Mouse (Mus musculus): ENCODE results near the gene Nphs2. TPM values are rescaled to one million over a fixed set of nuclear protein-coding genes. Genes with fewer than 3 reads are reported as not detected.

The Nphs2 gene
- polyA plus RNA-seq, 1 experiment from 2014 or later: 0.05 TPM

DNA sequence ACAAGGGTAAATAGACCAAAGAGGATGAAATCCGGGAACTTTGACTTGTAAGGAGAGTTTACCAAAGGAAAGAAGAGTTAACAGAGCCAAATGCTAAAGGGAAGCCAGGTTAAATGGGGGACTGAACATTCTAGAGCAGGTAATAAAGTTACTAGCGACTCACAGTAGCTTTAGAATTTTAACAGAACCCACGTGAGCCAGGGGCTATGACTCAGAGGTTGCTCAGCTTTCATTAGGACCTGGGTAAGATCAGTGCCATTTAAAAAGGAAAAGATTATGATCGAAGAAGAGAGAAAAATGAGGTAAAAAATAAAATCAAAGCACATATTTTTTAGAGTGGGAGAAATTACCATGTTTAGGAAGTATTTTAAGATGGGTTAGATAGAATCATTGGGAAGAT is 30.3 kb downstream of the Nphs2 start:
- Histone ChIP-seq H3K4me1 (replicated peaks; ENCODE audit: control insufficient read depth, insufficient read depth, low read length) (no peaks in the 10 kb centered on the region), H3K4me2 (ENCODE audit: low read length) (no peak overlapping the region), H3K36me3 (ENCODE audit: control insufficient read depth, insufficient read depth, low read length) (no peaks in the 10 kb centered on the region), H3K9ac (ENCODE audit: low read length) (no peak overlapping the region), H3K27ac (ENCODE audit: low read depth) (no peak overlapping the region), H3K9me3 (ENCODE audit: control insufficient read depth, low read length) (no peaks in the 10 kb centered on the region), H3K4me3 (ENCODE audit: low read depth, low read length) (no peak overlapping the region), H3K27me3 (replicated peaks; ENCODE audit: control insufficient read depth, insufficient read depth, low read length) (no peaks in the 10 kb centered on the region)
- 68% methylated on average over 4 of the region's 4 CpGs for WGBS
- ATAC-seq (replicated peaks; ENCODE audit: low FRiP score, low TSS enrichment, low read depth) (no peak), DNase-seq (ENCODE audit: low spot score) (no peak)

DNA sequence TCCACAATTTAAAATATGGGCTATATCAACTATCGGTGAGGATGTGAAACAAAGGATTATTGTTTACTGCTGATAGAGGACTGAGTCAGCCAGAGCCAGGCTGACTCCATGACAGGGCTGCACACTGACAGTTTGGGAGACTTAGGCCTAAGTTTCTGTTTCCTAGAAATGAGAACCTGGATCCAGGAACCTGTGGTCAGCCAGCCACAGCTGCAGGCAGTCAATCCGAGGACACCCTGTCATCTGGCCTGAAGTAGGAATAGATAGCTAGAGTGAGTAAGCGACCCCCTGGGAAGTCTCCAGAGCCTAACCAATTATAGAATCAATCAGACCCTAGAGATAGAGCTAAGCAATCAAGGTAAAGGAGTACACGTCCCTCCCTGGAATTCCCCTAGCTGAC is 33.9 kb downstream of the Nphs2 start:
- H3K27ac ChIP-seq (ENCODE audit: low read depth): no peak overlapping the region
- DNase-seq (ENCODE audit: low spot score) (no peak), ATAC-seq (replicated peaks; ENCODE audit: low FRiP score, low TSS enrichment, low read depth) (no peak)
- no peak overlapping the region for H3K4me2 ChIP-seq (ENCODE audit: low read length)
- no peaks in the 10 kb centered on the region for H3K27me3 ChIP-seq (replicated peaks; ENCODE audit: control insufficient read depth, insufficient read depth, low read length)
- no peaks in the 10 kb centered on the region for H3K9me3 ChIP-seq (ENCODE audit: control insufficient read depth, low read length)
- H3K4me3 ChIP-seq (ENCODE audit: low read depth, low read length): no peak overlapping the region
- H3K36me3 ChIP-seq (ENCODE audit: control insufficient read depth, insufficient read depth, low read length): no peaks in the 10 kb centered on the region
- WGBS: 68% methylated on average over 4 of the region's 4 CpGs
- H3K9ac ChIP-seq (ENCODE audit: low read length): no peak overlapping the region
- no peaks in the 10 kb centered on the region for H3K4me1 ChIP-seq (replicated peaks; ENCODE audit: control insufficient read depth, insufficient read depth, low read length)

DNA sequence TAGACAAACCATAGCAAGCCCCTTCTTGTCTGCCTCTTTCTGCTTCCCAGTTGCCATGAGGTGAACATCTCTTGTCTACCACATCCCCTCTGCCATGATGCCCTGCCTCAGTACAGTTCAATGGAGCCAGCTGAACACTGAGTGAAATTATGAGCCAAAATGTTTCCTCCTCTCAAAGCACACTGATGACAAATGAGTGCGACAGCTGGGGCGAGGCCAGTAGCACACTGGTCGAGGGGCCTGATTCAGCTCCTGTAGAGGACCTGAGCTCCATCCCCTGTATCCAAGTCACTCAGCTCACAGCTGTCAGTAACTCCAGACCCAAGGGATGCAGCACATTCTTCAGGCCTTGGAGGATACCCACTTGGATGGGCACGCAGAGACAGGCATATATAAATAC is 35.1 kb downstream of the Nphs2 start:
- H3K4me1 ChIP-seq (replicated peaks; ENCODE audit: control insufficient read depth, insufficient read depth, low read length): no peaks in the 10 kb centered on the region
- no peak overlapping the region for H3K4me3 ChIP-seq (ENCODE audit: low read depth, low read length)
- ATAC-seq (replicated peaks; ENCODE audit: low FRiP score, low TSS enrichment, low read depth): no peak
- H3K36me3 ChIP-seq (ENCODE audit: control insufficient read depth, insufficient read depth, low read length): no peaks in the 10 kb centered on the region
- H3K27me3 ChIP-seq (replicated peaks; ENCODE audit: control insufficient read depth, insufficient read depth, low read length): no peaks in the 10 kb centered on the region
- DNase-seq (ENCODE audit: low spot score): no peak
- no peak overlapping the region for H3K27ac ChIP-seq (ENCODE audit: low read depth)
- no peak overlapping the region for H3K4me2 ChIP-seq (ENCODE audit: low read length)
- H3K9me3 ChIP-seq (ENCODE audit: control insufficient read depth, low read length): no peaks in the 10 kb centered on the region
- 83% methylated on average over 4 of the region's 4 CpGs for WGBS
- H3K9ac ChIP-seq (ENCODE audit: low read length): no peak overlapping the region

DNA sequence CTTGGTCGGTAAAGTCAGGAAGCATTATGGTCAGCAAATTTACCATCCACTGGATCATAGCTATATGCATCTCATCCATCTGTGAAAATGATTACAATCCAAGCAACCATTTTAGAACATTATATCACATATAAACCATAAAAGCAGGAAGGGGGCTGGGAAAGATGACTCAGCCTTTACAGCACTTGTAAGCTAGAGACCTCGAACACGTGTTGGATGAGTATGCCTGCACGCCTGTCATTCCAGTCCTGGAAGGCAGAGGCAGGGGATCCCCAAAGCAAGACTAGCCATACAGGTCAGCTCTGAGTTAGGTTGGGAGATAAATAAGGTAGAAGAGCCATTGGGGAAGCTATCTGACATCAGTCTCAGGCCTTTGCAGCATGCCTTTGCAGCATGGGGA is 38.5 kb downstream of the Nphs2 start:
- no peak for DNase-seq (ENCODE audit: low spot score)
- Histone ChIP-seq H3K4me2 (ENCODE audit: low read length) (no peak overlapping the region), H3K27ac (ENCODE audit: low read depth) (no peak overlapping the region), H3K27me3 (replicated peaks; ENCODE audit: control insufficient read depth, insufficient read depth, low read length) (no peaks in the 10 kb centered on the region), H3K4me3 (ENCODE audit: low read depth, low read length) (no peak overlapping the region), H3K9ac (ENCODE audit: low read length) (no peak overlapping the region), H3K4me1 (replicated peaks; ENCODE audit: control insufficient read depth, insufficient read depth, low read length) (no peaks in the 10 kb centered on the region), H3K36me3 (ENCODE audit: control insufficient read depth, insufficient read depth, low read length) (no peaks in the 10 kb centered on the region), H3K9me3 (ENCODE audit: control insufficient read depth, low read length) (no peaks in the 10 kb centered on the region)
- no peak for ATAC-seq (replicated peaks; ENCODE audit: low FRiP score, low TSS enrichment, low read depth)
- 83% methylated on average over 4 of the region's 4 CpGs for WGBS

DNA sequence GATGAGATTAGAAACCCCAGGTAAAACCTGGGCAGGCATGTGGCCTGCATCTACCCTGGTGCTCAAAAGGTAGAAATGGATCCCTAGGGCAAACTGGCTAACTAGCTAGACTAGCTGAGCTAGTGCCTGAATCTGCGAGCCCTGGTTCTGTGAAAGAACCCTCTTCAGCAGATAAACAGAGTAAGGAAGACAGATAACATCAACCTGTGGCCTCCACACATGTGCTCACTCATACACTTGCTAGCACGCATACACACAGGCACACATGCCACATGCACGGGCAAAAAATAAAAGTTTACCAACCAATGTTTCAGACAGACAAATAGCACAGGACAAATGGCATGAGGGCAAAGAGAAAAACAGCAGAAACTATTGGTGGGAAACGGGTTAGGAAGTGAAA is 39.9 kb downstream of the Nphs2 start:
- DNase-seq (ENCODE audit: low spot score): no peak
- Histone ChIP-seq H3K27me3 (replicated peaks; ENCODE audit: control insufficient read depth, insufficient read depth, low read length) (no peaks in the 10 kb centered on the region), H3K36me3 (ENCODE audit: control insufficient read depth, insufficient read depth, low read length) (no peaks in the 10 kb centered on the region), H3K27ac (ENCODE audit: low read depth) (no peak overlapping the region), H3K4me2 (ENCODE audit: low read length) (no peak overlapping the region), H3K4me1 (replicated peaks; ENCODE audit: control insufficient read depth, insufficient read depth, low read length) (no peaks in the 10 kb centered on the region), H3K4me3 (ENCODE audit: low read depth, low read length) (no peak overlapping the region), H3K9ac (ENCODE audit: low read length) (no peak overlapping the region), H3K9me3 (ENCODE audit: control insufficient read depth, low read length) (no peaks in the 10 kb centered on the region)
- 81% methylated on average over 4 of the region's 4 CpGs for WGBS
- ATAC-seq (replicated peaks; ENCODE audit: low FRiP score, low TSS enrichment, low read depth): no peak

DNA sequence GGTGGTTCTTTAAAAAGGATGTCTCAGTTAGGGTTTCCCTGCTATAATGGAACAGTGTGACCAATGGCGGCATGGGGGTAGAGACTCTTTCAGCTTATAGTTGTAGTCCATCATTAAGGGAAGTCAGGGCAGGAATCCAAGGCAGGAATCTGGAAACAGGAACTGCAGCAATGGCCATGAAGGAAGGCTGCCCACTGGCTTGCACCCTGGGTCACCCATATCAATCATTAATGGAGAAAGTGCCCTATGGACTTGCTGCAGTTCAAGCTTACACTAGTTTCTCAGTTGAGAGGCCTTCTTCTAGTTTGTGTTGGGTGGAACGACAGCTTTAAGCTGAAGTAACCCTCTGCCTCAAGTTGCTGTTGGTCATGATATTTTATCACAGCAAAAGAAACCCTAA is 41.9 kb downstream of the Nphs2 start:
- no peaks in the 10 kb centered on the region for H3K36me3 ChIP-seq (ENCODE audit: control insufficient read depth, insufficient read depth, low read length)
- no peak overlapping the region for H3K27ac ChIP-seq (ENCODE audit: low read depth)
- H3K4me2 ChIP-seq (ENCODE audit: low read length): no peak overlapping the region
- 79% methylated on average over 2 of the region's 2 CpGs for WGBS
- no peak overlapping the region for H3K4me3 ChIP-seq (ENCODE audit: low read depth, low read length)
- DNase-seq (ENCODE audit: low spot score) (no peak), ATAC-seq (replicated peaks; ENCODE audit: low FRiP score, low TSS enrichment, low read depth) (no peak)
- H3K9me3 ChIP-seq (ENCODE audit: control insufficient read depth, low read length): no peaks in the 10 kb centered on the region
- H3K9ac ChIP-seq (ENCODE audit: low read length): no peak overlapping the region
- no peaks in the 10 kb centered on the region for H3K4me1 ChIP-seq (replicated peaks; ENCODE audit: control insufficient read depth, insufficient read depth, low read length)
- H3K27me3 ChIP-seq (replicated peaks; ENCODE audit: control insufficient read depth, insufficient read depth, low read length): no peaks in the 10 kb centered on the region

DNA sequence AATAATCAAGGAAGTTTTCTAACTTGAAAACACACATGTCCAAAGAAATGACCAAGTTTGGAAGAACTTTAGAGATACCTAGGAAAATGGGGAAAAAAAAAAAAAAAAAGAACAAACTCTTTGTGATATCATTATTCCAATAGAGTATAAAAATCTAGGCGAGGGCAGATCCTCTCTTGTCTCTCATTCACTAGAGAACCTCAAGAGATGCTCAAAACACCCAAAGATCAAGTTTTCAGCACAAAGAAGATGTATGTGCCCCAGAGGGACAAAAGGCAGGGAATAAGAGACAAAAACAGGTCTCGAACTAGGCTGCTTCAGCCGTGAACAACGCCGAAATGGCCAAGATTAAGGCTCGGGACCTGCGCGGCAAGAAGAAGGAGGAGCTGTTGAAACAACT is 55.2 kb downstream of the Nphs2 start, which contains the start of gene Gm2000:
Gene Gm2000, plus strand, starts transcription at position 301 of the 400 bp plus-strand sequence.
- Histone ChIP-seq H3K4me2 (ENCODE audit: low read length) (no peak within 1 kb of the TSS), H3K9ac (ENCODE audit: low read length) (no peak within 1 kb of the TSS), H3K9me3 (ENCODE audit: control insufficient read depth, low read length) (no peaks in the 10 kb centered on the region), H3K4me1 (replicated peaks; ENCODE audit: control insufficient read depth, insufficient read depth, low read length) (no peaks in the 10 kb centered on the region), H3K4me3 (ENCODE audit: low read depth, low read length) (no peak within 1 kb of the TSS), H3K27me3 (replicated peaks; ENCODE audit: control insufficient read depth, insufficient read depth, low read length) (no peaks in the 10 kb centered on the region), H3K36me3 (ENCODE audit: control insufficient read depth, insufficient read depth, low read length) (no peaks in the 10 kb centered on the region), H3K27ac (ENCODE audit: low read depth) (no peak within 1 kb of the TSS)
- ATAC-seq (replicated peaks; ENCODE audit: low FRiP score, low TSS enrichment, low read depth) (no peak), DNase-seq (ENCODE audit: low spot score) (no peak)
- WGBS: 90% methylated on average over 8 of the region's 8 CpGs

Other genes with a start within 250 kb of the Nphs2 start
- 7.8 and 9.8 TPM in 2 replicates for gene Fam163a, start 105.7 kb upstream of the Nphs2 start, polyA plus RNA-seq (2014; fragmentation: Nextera tagmentation; extraction: Ambion mirVana)
- gene Tdrd5, start 7.1 kb upstream of the Nphs2 start, polyA plus RNA-seq (2014; fragmentation: Nextera tagmentation; extraction: Ambion mirVana): 0.89 and 0.93 TPM in 2 replicates
- gene Gm2000, start 55.3 kb downstream of the Nphs2 start, polyA plus RNA-seq (2014; fragmentation: Nextera tagmentation; extraction: Ambion mirVana): 1,082 and 1,089 TPM in 2 replicates
- gene Axdnd1, start 110.4 kb downstream of the Nphs2 start, polyA plus RNA-seq (2014; fragmentation: Nextera tagmentation; extraction: Ambion mirVana): 0.12 and 0.27 TPM in 2 replicates
- 62.7 and 64.0 TPM in 2 replicates for gene Soat1, start 163.6 kb downstream of the Nphs2 start, polyA plus RNA-seq (2014; fragmentation: Nextera tagmentation; extraction: Ambion mirVana)
- 0.39 and 0.69 TPM in 2 replicates for gene Gm10031, start 213.3 kb downstream of the Nphs2 start, polyA plus RNA-seq (2014; fragmentation: Nextera tagmentation; extraction: Ambion mirVana)
- gene Abl2, start 248.1 kb downstream of the Nphs2 start, polyA plus RNA-seq (2014; fragmentation: Nextera tagmentation; extraction: Ambion mirVana): 4.7 and 5.1 TPM in 2 replicates